Mouse (Mus musculus): ENCODE measurements around the gene Gtdc1.

Gene Gtdc1

GRCm38 (mm10) chr2:44590881-44591280 is 336.6 kb downstream of the Gtdc1 start:
- no peak for DNase-seq (ENCODE audit: low spot score in 2 of 2)

DNA sequence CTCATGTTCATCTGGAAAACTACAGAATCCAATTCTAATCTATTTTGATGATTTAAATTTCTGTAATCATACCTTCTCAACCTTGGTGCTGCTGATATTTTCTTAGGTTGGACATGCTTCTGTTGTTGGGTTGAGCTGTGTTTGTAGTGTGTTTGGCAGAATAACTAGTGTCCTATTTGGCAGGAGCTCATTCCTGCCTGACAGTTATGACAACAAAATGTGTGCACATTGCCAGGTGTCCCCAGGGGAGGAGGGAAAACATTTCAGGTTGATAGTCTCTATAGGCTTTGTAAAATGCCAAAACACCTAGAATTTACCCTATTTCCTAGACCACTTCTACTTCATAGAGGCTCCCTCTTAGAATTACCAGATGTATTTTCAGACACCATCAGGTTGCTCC is 343.4 kb downstream of the Gtdc1 start:
- DNase-seq (ENCODE audit: low spot score in 2 of 2), result no peak

- DNase-seq (ENCODE audit: low spot score in 2 of 2), result no peak
Observed at GRCm38 (mm10) chr2:44583491-44583890, 344.0 kb downstream of the Gtdc1 start.

DNA sequence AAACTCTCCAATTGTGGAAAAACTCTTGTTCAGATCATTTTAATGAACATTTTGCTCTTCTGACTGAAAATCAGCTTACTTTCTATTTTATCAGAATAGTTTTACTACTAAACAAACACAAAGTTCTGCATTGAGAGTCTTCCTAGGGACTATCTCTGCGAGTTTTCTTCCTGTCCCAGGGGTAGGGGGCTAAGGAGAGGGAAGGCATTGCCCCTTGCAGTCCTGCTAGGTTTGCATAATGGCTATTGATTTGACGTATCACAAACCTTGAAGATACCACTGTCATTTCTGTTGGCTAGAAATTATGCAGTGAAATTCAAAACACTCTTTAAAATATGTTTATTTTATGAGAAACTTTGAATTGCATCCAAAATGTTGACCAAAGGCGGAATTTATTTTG is 355.6 kb downstream of the Gtdc1 start:
- no peak for DNase-seq (ENCODE audit: low spot score in 2 of 2)

GRCm38 (mm10) chr2:44571156-44571555 is 356.3 kb downstream of the Gtdc1 start:
- DNase-seq (ENCODE audit: low spot score in 2 of 2), result no peak

- no peak for DNase-seq (ENCODE audit: low spot score in 2 of 2)
Observed at GRCm38 (mm10) chr2:44569140-44569952, 358.1 kb downstream of the Gtdc1 start.

- no peak for DNase-seq (ENCODE audit: low spot score in 2 of 2)
Observed at GRCm38 (mm10) chr2:44564776-44565692, 362.4 kb downstream of the Gtdc1 start.

GRCm38 (mm10) chr2:44561789-44562188 is 365.7 kb downstream of the Gtdc1 start:
- no peak for DNase-seq (ENCODE audit: low spot score in 2 of 2)

DNA sequence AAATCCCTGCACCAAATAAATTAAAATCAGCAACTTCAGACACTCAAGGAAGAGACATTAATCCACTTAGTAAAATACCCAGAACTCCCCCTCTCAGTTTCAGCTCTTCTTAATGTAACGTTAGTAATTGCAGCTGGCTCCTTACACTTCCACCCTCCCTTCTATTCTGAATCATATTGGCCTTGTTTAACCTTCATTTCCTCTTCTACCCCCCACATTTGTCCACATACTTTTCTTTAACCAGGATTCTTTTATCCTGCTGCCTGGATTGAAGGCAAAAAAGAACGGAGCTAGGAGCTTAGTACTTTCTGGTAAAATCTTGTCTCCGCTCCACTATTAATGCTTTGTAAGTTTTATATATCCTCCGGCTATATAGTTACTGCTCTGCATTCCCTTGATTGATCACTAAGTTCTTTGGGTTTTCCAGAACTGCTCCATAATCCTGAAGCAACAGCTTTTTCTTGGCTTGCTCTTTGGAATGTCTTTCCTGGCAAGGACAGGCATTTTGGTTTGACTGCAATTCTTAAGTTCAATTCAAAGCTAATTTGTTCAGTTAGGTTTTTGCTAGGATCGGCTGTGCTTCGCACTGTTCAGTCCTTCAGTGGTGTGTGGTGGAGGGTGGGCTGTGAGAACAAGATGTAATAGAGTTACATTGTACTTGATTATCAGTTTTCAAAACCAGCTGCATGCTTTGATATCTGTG is 368.1 kb downstream of the Gtdc1 start:
- no peak for DNase-seq (ENCODE audit: low spot score in 2 of 2)

DNA sequence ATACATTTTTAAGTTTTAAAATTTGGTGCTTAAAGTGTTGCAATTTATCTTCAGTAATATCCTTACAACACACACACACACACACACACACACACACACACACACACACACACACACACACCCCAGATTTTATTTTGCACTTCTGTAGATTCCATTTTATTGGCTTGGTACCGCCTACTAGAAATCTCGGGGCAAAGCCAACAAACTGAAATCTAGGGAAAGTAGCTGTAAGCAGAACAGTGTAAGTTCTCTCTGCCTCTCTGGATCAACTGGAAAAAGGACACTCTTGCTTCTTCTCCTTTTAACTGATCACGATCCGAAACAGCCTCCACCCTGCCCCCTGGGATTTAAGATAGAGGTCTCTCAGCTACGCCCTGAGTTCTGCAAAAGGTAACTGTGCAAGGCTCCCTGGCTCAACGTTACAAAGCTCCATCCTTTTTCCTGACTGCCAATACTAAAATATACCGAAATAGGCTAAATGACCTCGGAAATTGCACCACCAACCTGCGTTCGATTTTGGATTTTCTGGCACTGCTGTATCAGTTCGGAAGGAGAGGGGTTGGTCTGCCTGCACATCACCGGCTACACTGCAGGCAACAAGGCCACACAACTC is 369.7 kb downstream of the Gtdc1 start:
- DNase-seq (ENCODE audit: low spot score in 2 of 2), result no peak

DNA sequence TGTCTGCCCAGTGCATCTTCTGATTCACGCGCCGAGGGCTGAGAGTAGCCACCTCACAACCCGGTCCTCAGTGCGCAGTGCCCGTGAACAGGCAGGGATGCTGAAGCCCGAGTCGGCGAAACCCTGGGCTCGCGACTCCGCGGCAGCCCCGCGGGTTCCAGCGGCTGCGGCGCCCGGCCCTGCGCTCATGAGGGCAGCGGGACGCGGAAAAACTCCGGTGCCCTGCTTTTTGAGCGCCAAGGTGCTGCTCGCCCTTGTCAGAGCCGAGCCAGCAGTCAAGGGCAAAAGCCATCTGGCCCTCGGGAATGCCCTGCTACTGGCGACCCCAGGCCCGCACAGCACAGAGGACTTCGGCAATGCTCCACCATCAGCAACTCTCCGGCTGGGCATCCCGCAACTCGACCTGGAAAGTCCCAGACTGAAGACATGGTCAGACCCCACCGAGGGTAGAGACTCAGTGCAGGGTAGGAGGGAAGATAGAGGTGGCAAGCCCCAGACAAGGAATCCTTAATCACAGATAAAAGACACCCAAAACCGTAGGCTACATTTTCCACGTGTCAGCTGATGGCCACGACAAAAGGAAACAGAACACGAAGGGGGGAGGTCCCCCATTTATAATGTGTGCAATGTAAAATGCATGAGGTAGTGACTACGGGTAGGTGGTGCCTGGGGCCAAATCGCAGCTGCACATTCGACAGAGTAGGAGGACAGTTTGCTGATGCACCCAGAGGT is 370.4 kb downstream of the Gtdc1 start:
- DNase-seq (ENCODE audit: low spot score in 2 of 2), result no peak

DNA sequence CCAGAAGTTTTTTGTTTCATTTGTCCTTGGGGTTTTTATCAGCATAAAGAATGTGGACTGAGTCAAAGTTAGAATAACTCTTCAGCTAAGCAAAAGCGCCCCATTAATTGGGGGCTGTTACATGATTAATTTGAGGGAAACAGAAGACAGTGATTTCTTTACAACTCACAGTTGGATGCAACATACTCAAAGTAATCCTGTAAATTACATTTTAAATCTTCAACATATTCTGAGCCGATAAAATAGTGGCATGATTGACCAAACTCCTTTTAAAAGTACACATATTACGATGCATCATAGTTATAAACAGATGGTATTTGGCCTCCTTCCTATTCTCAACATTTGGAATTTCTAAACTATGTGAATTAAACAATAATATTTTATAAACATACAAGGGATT is 372.7 kb downstream of the Gtdc1 start:
- no peak for DNase-seq (ENCODE audit: low spot score in 2 of 2)

DNA sequence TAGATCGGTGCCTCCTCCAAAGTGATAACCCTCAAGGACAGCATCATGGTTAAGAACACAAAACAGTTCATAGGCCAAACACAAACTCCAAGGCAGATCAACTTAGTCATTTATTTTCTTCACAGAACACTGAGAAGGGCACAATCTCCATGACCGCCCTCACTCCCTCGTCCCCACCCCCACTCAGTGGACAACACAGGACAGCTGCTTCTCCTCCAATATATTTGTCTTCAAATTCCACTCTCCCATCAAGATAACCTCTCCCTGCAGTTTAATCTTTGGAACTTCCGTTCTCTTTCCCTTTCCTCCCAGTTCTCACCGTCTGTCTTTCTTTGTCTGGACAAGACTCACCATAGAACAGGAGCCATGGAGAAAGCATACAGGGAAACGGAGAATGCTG is 378.1 kb downstream of the Gtdc1 start:
- no peak for DNase-seq (ENCODE audit: low spot score in 2 of 2)

DNA sequence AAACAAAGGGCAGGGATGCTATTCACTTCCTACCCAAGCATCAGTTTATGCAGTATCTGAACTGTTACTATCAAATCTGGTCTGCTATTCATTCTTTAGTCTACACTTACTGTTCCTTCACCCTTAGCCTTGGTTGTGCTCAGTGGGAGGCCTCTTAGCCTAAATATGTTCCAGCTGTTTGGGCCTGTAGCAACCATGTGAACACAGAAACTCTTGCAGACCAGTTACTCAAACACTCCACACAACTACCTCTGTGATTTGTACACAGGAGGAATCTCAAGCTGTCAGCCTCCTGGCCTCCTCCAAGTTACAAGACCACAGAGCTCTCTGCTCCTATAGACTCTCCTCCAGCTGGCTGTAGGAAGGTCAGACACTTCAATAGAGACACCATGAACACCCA is 384.7 kb downstream of the Gtdc1 start:
- DNase-seq (ENCODE audit: low spot score in 2 of 2), result no peak

DNA sequence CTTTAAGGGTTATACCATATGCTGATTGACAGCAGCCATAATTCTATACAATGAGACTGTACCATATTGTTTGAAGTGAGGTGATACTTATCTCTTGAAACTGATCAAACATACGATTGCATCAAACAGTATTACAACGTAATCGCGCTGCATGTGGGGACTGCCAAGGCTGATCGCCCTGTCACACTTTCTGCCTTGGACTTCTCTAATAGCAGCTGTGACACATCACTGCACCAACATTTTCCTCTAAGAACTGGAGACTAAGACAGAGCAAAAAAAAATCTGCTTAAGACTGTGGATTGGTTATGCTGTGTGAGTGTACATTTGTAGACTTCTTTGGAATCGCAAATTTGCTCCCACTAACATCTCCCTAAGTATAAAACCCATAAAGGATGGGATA is 385.7 kb downstream of the Gtdc1 start:
- no peak for DNase-seq (ENCODE audit: low spot score in 2 of 2)

DNA sequence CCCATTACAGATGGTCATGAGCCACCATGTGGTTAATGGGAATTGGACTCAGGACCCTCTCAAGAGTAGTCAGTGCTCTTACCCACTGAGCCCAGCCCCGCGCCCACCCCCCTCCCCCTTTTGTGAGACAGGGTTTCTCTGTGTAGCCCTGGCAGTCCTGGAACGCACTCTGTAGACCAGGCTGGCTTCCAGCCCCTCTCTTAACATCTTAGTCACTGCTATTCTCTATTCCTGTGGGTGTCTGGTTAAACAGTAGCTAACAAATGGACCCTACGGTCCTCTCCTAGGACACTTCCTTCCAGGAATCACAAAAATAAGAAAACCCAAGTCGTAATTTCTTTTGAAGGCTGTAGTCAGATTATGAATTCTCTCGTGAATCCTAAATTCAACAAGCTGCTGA is 386.6 kb downstream of the Gtdc1 start:
- no peak for DNase-seq (ENCODE audit: low spot score in 2 of 2)

GRCm38 (mm10) chr2:44539121-44539634 is 388.3 kb downstream of the Gtdc1 start:
- DNase-seq (ENCODE audit: low spot score in 2 of 2), result no peak

GRCm38 (mm10) chr2:44538135-44538534 is 389.3 kb downstream of the Gtdc1 start:
- DNase-seq (ENCODE audit: low spot score in 2 of 2), result no peak

DNA sequence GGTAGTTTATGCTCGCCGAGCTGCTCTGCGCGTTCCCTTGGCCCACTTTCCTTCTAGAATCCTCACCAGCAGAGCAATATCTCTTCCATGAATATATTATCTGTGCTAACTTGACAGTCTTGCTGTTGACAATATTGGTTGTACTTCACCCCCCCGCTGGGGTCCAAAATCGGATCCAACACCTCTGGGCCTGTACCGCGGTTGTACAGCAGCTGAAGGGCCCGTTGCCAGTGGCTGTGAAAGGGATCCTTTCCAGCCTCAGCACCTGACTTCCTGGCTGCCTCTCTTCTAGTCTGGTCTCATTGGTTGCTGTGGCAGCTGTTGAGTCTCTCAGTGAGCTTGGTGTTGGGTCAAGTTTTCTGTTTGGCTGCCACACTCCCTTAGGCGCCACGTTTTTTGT is 391.7 kb downstream of the Gtdc1 start:
- no peak for DNase-seq (ENCODE audit: low spot score in 2 of 2)

- DNase-seq (ENCODE audit: low spot score in 2 of 2), result no peak
Observed at GRCm38 (mm10) chr2:44535136-44535675, 392.3 kb downstream of the Gtdc1 start.
